Mouse (Mus musculus) ES-Bruce4 (cell line): ENCODE results near the gene Naa35. TPM values are rescaled to one million over a fixed set of nuclear protein-coding genes. Genes with fewer than 3 reads are reported as not detected.

Experiments used
- H3K27ac ChIP-seq: 2 replicates; pipeline ENCODE4 v1.5.1; 2012; ENCODE audit warnings: low read length, inconsistent platforms; ENCODE audit not compliant: insufficient read depth
- H3K27me3 ChIP-seq: 2 replicates; pipeline ENCODE4 v1.6.1; 2012; ENCODE audit warnings: mild to moderate bottlenecking, low read length, inconsistent platforms; ENCODE audit not compliant: control insufficient read depth, poor library complexity, insufficient read depth, severe bottlenecking
- H3K36me3 ChIP-seq: 2 replicates; pipeline ENCODE4 v1.6.1; 2012; ENCODE audit warnings: inconsistent platforms, mild to moderate bottlenecking, low read length, moderate library complexity; ENCODE audit not compliant: control insufficient read depth, poor library complexity, insufficient read depth, severe bottlenecking
- H3K4me1 ChIP-seq: one replicate; pipeline ENCODE4 v1.8.1; 2011; ENCODE audit warnings: low read length; ENCODE audit not compliant: control insufficient read depth, insufficient read depth
- H3K4me3 ChIP-seq: 2 replicates; pipeline ENCODE4 v1.5.1; 2011; ENCODE audit warnings: low read depth, mild to moderate bottlenecking, low read length
- H3K9ac ChIP-seq: 2 replicates; pipeline ENCODE4 v1.6.1; 2012; ENCODE audit warnings: low read depth, mild to moderate bottlenecking, inconsistent platforms; ENCODE audit not compliant: poor library complexity, severe bottlenecking
- H3K9me3 ChIP-seq: replicated peaks from 2 replicates; pipeline ENCODE4 v1.6.1; 2012; ENCODE audit warnings: mild to moderate bottlenecking, low read length, inconsistent platforms; ENCODE audit not compliant: control insufficient read depth, poor library complexity, insufficient read depth, severe bottlenecking
- CTCF ChIP-seq: IDR thresholded peaks from one replicate; pipeline ENCODE4 v1.8.1; 2011; ENCODE audit warnings: low read depth, low read length
- EP300 ChIP-seq: IDR thresholded peaks from 2 replicates; pipeline ENCODE4 v1.6.1; 2011; ENCODE audit warnings: low read depth, low read length; ENCODE audit not compliant: insufficient read depth
- POLR2A ChIP-seq: IDR thresholded peaks from one replicate; pipeline ENCODE4 v1.8.1; 2011; ENCODE audit warnings: low read length; ENCODE audit not compliant: insufficient read depth
- polyA plus RNA-seq: library from polyadenylated mRNA; stranded (reverse); fragments of >200 nt; gene quantifications from 2 replicates; pipeline ENCODE4 v1.2.4, GENCODE M21; 2011; ENCODE audit warnings: low read depth; ENCODE audit not compliant: missing spikeins, insufficient read depth, insufficient read length

Naa35 gene
- polyA plus RNA-seq, 1 experiment = 143 TPM

DNA sequence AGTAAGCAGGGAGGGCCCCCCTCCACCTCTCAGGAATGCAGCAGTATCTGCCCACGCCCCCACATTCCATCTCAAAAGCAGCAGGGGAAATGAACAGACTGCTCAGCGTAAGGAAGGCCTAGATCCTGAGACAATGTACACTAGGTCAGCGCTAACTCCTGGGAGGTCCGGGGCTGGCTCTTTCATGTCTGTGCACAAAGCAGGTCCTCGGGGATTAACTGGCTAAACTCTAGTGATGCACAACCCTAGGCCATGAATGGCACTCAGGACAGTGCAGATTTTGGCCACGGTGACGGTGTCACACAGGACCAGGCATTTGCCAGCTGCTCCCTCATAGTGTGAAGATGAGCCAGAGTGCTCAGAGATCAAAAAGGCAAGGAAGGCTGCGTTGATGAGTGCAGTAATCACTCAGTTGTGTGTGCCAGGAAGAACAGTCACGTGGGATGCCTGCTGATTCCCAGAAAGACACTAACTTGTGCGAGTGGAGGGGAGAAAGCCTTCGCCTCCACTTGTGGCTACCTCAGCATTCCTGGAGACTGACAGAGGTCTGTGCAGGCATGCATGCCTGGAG lies 61.7 kb downstream of the Naa35 start:
- Histone ChIP-seq H3K27ac (peak overlapping the region; percentile 79), H3K36me3 (peaks cover 26% of the 10 kb centered on the region), H3K9me3 (no peaks in the 10 kb centered on the region), H3K27me3 (no peaks in the 10 kb centered on the region), H3K4me1 (peaks cover 13% of the 10 kb centered on the region), H3K9ac (no peak overlapping the region), H3K4me3 (no peak overlapping the region)
- TF ChIP-seq POLR2A = no peak
- no peak for TF ChIP-seq CTCF
- TF ChIP-seq EP300 = 0 out of 2 replicates have a peak, but pooled peaks have one; percentile 47

DNA sequence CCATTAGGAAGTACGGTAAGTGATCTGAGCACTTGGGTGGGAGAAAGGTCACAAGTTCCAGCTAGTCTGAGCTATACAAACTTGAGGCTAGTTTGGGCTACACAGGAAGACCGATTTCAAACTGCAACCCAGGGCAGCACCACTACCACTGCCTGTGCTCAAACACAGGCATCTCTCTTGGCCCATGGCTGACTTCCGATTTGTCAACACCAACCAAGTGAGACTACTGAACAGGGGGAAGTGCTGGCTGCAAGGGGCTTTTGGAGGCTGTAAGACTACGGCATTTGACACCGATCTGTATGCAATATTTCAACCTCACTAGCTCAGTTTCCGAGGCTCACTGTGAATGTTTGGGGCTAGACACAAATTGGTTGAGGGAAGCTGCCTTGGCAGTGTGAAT lies 62.4 kb downstream of the Naa35 start:
- no peak overlapping the region for H3K4me3 ChIP-seq
- H3K9me3 ChIP-seq = no peaks in the 10 kb centered on the region
- H3K27ac ChIP-seq = peak overlapping the region; percentile 79
- no peaks in the 10 kb centered on the region for H3K27me3 ChIP-seq
- peaks cover 13% of the 10 kb centered on the region for H3K4me1 ChIP-seq
- no peak overlapping the region for H3K9ac ChIP-seq
- no peak for TF ChIP-seq POLR2A
- no peak for TF ChIP-seq EP300
- no peak for TF ChIP-seq CTCF
- peaks cover 20% of the 10 kb centered on the region for H3K36me3 ChIP-seq

DNA sequence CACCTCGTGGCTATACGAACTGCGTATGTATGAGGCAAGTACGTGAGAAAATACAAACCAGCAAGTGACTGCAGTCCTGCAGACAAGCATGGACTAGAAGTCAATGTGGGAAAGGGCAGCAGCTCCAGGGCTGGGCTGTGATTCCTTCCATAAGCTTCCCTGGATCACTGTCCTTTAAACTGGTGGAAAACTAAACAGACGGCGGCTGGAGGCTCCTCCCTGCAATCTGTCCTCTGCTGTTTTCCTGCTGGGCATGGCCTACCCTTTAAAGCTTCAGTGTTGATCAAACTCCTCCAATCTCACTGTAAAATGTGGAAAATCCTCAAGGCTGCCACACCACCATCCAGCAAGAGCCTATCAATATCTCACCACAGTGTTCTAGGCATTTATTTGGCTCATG lies 63.5 kb downstream of the Naa35 start:
- no peaks in the 10 kb centered on the region for H3K9me3 ChIP-seq
- peaks cover 13% of the 10 kb centered on the region for H3K36me3 ChIP-seq
- no peaks in the 10 kb centered on the region for H3K27me3 ChIP-seq
- H3K9ac ChIP-seq = no peak overlapping the region
- H3K4me1 ChIP-seq = peaks cover 15% of the 10 kb centered on the region
- no peak for TF ChIP-seq CTCF
- no peak for TF ChIP-seq POLR2A
- TF ChIP-seq EP300 = no peak
- no peak overlapping the region for H3K4me3 ChIP-seq
- no peak overlapping the region for H3K27ac ChIP-seq

DNA sequence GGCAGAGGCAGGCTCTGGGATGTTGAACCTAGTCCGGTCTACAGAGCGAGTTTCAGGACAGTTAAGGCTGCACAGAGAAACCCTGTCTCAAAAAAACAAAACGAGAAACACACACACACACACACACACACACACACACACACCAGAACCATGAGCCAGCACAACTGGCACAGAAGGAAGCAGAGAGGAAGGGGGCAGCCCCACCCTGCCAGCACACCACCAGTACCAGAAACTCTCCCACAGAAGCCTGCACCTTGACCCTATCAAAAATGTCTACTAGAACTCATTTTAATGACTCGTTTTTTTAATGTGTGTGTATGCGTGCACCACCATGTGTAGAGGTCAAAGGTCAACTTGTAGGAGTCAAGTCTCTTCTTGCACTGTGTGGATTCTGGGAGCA lies 64.7 kb downstream of the Naa35 start:
- Histone ChIP-seq H3K9me3 (no peaks in the 10 kb centered on the region), H3K4me3 (no peak overlapping the region), H3K4me1 (peaks cover 19% of the 10 kb centered on the region), H3K27me3 (no peaks in the 10 kb centered on the region), H3K9ac (no peak overlapping the region), H3K27ac (no peak overlapping the region), H3K36me3 (peaks cover 11% of the 10 kb centered on the region)
- TF ChIP-seq CTCF (no peak), EP300 (no peak), POLR2A (no peak)

DNA sequence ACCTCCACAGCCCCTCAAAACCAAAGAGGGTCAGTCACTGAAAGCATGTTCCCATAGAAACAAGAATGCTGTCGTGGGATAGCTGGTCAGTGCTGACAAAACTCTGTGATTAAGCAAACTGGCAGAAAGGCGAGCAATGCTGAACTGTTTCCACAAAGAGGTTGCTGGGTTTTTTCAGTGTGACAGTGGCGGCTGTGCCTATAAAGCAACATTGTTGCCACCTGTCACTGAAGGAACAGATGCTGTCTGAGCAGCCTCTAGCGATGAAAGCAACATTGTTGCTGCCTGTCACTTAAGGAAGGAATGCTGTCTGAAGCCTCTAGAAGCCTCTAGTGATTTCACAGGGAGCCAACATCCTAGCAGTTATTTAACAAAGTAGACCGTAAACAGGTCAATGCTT lies 67.6 kb downstream of the Naa35 start:
- Histone ChIP-seq H3K36me3 (peaks cover 5% of the 10 kb centered on the region; the same call in 1 of the 2 replicates), H3K9me3 (no peaks in the 10 kb centered on the region), H3K4me1 (peaks cover 21% of the 10 kb centered on the region), H3K27ac (no peak overlapping the region), H3K4me3 (no peak overlapping the region), H3K27me3 (no peaks in the 10 kb centered on the region), H3K9ac (no peak overlapping the region)
- no peak for TF ChIP-seq EP300
- TF ChIP-seq CTCF = no peak
- no peak for TF ChIP-seq POLR2A

DNA sequence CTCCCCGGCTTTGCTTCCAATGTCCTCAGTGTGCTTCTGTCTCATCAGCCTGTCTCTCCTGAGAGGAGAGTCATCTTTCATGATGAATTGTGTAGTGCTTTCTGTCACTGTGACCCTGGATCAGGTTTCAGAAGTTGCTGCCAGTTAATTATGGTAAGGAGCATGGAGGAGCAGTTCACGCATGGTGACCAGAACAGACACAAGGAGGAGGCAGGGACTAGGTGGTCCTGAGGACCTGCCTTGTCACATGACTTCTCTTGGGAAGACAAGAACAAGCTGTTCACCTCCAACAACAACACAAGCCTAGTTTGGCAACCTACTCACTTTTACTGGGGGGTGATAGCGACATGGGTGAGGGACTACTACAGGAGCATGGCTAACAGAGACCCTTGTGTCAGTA lies 68.1 kb downstream of the Naa35 start:
- no peaks in the 10 kb centered on the region for H3K9me3 ChIP-seq
- no peak overlapping the region for H3K4me3 ChIP-seq
- H3K27ac ChIP-seq = no peak overlapping the region
- peaks cover 5% of the 10 kb centered on the region; the same call in 1 of the 2 replicates for H3K36me3 ChIP-seq
- no peak for TF ChIP-seq EP300
- TF ChIP-seq CTCF = no peak
- TF ChIP-seq POLR2A = no peak
- H3K27me3 ChIP-seq = no peaks in the 10 kb centered on the region
- H3K4me1 ChIP-seq = peaks cover 21% of the 10 kb centered on the region
- no peak overlapping the region for H3K9ac ChIP-seq
